Mouse (Mus musculus): ENCODE results near the gene Thy1.

DNA sequence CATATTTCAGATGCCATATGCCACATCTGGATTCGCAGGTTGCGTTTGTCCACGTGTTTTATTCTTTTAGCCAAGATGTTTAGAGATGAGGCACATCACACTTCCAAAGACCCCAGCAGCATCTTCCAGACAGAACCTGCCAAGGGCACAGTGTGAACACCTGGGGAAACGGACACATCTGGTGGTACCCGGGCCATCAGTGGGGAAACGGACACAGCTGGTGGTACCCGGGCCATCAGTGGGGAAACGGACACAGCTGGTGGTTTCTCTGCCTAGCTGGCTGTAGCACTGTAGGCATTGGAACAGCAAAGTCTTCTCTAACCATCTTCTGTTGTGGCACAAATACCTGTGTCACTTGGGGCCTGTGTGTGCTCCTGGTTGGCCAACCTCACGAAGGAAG lies 52.6 kb downstream of the Thy1 start:
- TF ChIP-seq CTCF (conservative IDR thresholded peaks at IDR 0.05; ENCODE audit: low read length): no peak
- TF ChIP-seq POU5F1 (IDR thresholded peaks at IDR 0.05; ENCODE audit: borderline replicate concordance, low read length): no peak
